Mouse (Mus musculus) heart, postnatal 0 days (tissue): ENCODE data around the gene Gabbr2.

Experiments used
- CTCF ChIP-seq: IDR thresholded peaks from 2 replicates; pipeline ENCODE4 v1.5.1; 2016; ENCODE audit warnings: antibody characterized with exemption, control low read depth, low read depth
- EP300 ChIP-seq: IDR thresholded peaks from 2 replicates; pipeline ENCODE4 v1.6.1; 2016; ENCODE audit warnings: antibody characterized with exemption, low read depth

DNA sequence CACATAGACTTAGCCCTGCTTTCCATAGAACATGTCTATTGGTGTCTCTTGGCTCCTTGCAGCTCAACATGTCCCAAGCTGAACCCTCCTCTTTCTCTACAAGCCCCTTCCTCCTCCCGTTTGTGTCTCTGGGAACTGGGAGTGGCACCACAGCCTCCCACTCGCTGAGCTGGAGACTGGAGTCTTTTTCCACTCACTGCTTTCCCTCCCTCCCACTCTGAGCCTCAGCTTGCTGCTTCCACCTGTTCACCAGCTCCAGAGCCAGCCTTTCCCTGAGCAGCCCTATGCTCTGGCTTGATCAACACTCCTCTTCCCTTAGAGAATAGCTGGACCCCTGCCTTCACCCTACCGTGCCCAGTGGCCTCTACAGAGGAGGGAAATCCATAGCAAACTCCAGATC lies 185.8 kb downstream of the Gabbr2 start:
- TF ChIP-seq CTCF (no peak), EP300 (no peak)
